Mouse (Mus musculus) left cerebral cortex, postnatal 25 days (tissue): ENCODE results near the gene Rbbp4. TPM values are rescaled to one million over a fixed set of nuclear protein-coding genes. Genes with fewer than 3 reads are reported as not detected.
A peak's percentile ranks its signal among the peaks of the same experiment; 100 is the strongest.

Source experiments
- DNase-seq, 2 experiments: peaks; one replicate each; pipeline ENCODE4 v3.0.0; 2022; ENCODE audit warnings: low spot score in 2 of 2, mixed read lengths in 1 of 2
- intact Hi-C: fragments of 180-260 bp; cut with DNase I; formaldehyde crosslinking; loops from one replicate; pipeline ENCODE4 v1.15.1; 2025
- total RNA-seq, 2 experiments: library from RNA; stranded (reverse); gene quantifications; 2 replicates each; pipeline ENCODE4 v1.2.3; 2021

Rbbp4 gene
- total RNA-seq, 2 experiments from 2014 or later: 121 to 127 TPM

DNA sequence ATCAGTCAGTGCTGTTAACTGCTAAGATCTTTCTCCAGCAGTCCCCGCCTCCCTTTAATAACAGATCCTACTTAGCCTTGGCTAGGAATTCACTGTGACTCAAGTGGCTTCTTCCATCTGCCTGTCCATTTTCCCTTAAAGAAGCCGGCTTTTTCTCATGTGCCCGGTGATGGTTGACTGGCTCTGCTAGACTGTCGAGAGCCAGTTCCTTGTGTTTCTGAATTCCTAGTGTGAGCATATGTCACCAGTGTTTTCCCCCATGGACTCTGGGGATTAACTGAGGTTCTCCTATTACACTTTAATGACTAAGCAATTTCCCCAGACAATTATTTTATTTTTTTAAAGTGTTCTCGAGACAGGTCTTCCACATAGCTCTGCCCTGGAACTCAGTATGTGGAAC, 31.8 kb downstream of the Rbbp4 start:
- intact Hi-C loops: no loop called here
- DNase-seq: no peak

GRCm38 (mm10) chr4:129299121-129299520, 36.0 kb downstream of the Rbbp4 start:
- intact Hi-C loops: loop anchor here (5.0 kb wide), 1 partner anchor 143 kb away; the partner anchor contains the start of gene Zbtb8b
- DNase-seq: no peak

DNA sequence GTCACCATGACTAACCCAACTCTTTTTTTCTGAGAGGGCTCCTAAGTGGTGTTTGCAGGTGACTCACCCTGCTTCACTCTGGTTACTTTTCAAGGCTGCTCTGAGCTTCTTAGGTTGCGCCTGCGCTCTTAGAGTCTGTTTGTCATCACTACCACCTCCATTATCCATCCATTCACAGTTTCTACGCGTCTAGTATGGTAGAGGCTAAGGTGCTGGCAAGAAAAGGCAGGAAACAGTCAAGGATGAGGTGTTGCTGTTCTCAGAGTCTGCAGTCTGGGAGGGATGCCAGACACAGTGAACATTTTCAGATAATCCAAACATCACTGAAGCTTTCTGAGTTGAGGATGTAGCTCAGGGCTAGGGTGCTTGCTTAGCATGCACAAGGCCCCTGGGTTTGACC, 37.4 kb downstream of the Rbbp4 start:
- intact Hi-C loops: loop anchor here (5.0 kb wide), 1 partner anchor 145 kb away; the partner anchor contains the start of gene Zbtb8b
- DNase-seq: peak; percentile 23 to 85

DNA sequence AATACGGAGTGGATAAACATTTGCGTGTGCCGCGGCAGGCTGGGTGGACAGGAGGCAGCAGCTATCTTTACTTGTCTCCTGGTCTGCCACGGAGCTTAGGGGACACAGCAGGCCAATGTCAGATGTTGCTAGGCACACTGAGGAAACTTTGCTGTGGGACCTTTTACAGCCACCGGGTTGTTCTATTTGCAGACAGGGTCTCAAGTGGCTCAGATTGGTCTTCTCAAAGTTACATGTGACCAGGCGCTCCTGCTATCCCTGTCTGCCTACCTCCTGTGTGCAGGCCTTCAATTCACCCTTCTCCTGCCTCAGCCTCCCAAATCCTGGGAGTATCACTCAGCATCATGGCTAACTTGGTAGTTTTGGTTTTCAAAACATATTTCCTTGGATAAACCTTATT, 39.1 kb downstream of the Rbbp4 start:
- DNase-seq: no peak
- intact Hi-C loops: loop anchor here (5.0 kb wide), 1 partner anchor 146 kb away; the partner anchor contains the start of gene Zbtb8b

- no peak for DNase-seq
- intact Hi-C loops: loop anchor here (5.0 kb wide), 1 partner anchor 147 kb away; the partner anchor contains the start of gene Zbtb8b
Observed at GRCm38 (mm10) chr4:129295188-129295587, 40.0 kb downstream of the Rbbp4 start.

- intact Hi-C loops: no loop called here
- DNase-seq: no peak
Observed at GRCm38 (mm10) chr4:129293702-129294101, 41.5 kb downstream of the Rbbp4 start.

- DNase-seq: no peak
- intact Hi-C loops: no loop called here
Observed at GRCm38 (mm10) chr4:129292831-129293230, 42.3 kb downstream of the Rbbp4 start.

- intact Hi-C loops: no loop called here
- peak in 1 of 2 experiments; percentile 50 for DNase-seq
Observed at GRCm38 (mm10) chr4:129289671-129290070, 45.5 kb downstream of the Rbbp4 start.

- no peak for DNase-seq
- intact Hi-C loops: no loop called here
Observed at GRCm38 (mm10) chr4:129288067-129288466, 47.1 kb downstream of the Rbbp4 start.

GRCm38 (mm10) chr4:129287472-129287981, 47.6 kb downstream of the Rbbp4 start, which contains the start of gene Sync:
Gene Sync, plus strand, starts transcription at chr4:129287617.
- intact Hi-C loops: no loop called here

DNA sequence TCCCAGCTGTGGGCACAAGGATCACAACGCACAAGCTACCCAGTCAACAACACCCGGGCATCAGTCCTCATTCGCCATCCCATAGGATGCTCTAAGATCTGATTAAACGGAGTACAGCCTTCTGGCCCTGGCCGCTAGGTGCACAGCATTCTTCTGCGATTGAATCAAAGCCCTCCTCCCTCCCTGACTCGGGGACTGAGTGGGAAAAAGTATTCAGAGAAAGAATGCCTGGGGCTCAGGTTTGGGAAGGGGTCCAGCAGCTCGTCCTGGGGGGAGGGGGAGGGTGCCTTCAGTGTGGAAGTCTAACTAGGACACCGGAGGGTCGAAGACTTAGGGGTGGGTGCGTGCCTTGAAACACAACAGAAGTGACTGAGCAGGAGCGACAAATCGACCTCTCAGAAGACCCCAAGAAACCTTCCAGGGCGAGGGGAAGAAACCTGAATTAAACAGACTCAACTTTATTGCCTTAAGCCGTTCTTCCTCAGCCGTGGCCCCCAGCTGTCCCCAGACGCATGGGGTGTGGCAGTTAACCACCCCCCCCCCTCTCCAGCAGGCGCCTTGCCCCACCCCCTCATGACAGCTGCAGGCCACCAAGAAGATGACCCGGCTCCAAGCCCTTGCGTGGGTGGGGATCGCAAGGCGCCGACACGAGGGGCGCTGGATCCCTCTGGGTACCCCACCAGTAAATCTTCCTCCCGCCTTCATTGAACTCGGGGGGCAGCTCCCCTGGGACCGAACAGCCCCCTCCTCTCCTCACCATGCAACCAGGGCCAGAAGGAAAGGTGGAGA, 48.3 kb downstream of the Rbbp4 start:
- intact Hi-C loops: no loop called here
- DNase-seq: no peak

More at GRCm38 (mm10) chr4:129287472-129287981, 47.6 kb downstream of the Rbbp4 start, which contains the start of gene Sync:
- DNase-seq: no peak

DNA sequence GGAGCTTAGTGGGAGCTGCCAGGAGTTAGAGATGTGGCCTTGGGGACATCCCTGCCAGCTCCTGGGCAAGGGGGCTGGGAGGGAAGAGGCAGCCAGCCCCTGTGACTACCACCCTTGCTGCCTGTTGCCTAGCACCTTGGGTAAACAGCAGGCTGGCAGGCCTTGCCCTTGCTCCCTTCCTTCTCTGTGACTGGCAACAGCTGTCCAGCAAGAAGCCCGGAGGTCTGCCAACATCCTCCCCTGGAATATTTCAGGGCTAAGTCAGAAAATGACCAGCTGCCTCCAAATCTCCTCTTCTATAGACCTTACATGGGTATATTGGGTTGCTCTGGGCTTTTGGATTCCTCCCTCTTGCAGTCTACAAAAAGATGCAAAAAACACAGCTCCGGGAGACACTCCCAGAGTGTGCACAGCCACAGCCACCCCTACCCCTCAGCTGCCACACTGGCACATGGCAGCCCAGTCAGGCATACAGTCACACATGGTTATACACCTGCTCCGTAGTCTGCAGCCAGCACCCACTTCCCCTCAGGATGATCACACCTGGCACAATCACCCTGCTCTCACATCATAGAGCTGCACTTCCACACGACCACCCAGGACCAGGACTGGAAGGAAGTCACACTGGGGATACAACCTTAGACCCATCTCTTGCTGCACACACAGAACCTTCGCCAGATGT, 49.0 kb downstream of the Rbbp4 start:
- intact Hi-C loops: no loop called here
- DNase-seq: no peak

DNA sequence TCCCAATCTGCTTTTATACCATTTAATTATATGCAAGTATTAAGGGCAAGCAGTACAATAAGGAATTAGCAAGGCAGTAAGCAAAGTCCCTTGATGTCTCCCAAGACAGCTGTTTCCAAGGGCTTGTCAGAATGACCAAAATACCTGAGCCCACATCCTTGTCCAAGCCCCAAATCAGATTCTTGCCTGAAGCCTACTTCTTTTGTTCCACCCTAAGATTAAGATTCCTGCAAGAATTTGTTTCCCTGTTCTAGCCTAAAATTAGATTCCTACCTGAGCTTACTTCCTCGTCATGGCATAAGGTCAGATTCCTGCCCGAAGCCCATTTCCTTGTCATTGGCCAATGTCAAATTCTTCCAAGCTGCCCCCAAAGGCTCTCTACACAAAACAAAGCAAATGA, 50.5 kb downstream of the Rbbp4 start:
- DNase-seq: no peak
- intact Hi-C loops: no loop called here

DNA sequence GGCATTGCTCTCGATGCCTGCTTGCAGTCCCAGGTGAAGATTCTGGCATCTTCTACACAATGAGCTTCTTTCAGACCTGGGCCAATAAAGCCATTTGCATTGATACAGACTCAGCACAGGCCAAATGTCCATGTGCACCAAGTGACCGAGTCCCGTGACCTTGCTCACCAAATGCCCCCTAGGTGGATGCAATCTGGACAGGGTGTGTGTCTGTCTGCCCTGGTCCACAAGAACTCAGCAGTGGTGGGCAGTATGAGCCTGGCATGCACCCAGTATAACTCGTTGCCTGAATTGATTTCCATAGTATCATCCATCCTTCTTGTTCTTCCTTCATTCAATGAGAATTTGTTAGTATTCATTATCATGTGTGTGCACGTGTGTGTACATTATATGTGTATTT, 51.9 kb downstream of the Rbbp4 start:
- intact Hi-C loops: no loop called here
- DNase-seq: no peak

DNA sequence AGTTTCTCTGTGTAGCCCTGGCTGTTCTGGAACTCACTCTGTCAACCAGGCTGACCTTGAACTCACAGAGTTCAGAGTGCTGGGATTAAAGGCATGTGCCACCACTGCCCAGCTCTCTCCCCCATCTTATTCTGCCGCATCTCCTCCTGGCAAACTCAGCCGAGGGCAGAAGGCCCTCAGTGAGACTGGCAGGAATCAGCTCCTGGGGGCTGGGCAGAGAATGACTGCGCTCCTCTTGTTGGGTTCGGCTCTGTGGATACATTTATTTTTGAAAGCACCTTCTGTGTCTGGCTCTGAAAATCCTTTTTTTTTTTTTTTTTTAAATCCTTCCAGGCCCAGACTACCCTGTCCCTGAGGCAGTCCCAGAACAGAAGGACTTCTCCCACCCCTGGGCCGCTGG, 52.4 kb downstream of the Rbbp4 start:
- DNase-seq: no peak
- intact Hi-C loops: no loop called here

- intact Hi-C loops: loop anchor here (1.0 to 10.0 kb wide), 3 partner anchors 67 to 181 kb away; partner anchors contain the start of gene Fndc5
- peak; percentile 92 to 96 for DNase-seq
Observed at GRCm38 (mm10) chr4:129276453-129276865, 58.7 kb downstream of the Rbbp4 start.

GRCm38 (mm10) chr4:129272756-129273046, 62.5 kb downstream of the Rbbp4 start:
- DNase-seq: peak in 1 of 2 experiments; percentile 59
- intact Hi-C loops: loop anchor here (10.0 kb wide), 1 partner anchor 138 kb away; the partner anchor contains the start of gene Fndc5

- DNase-seq: no peak
- intact Hi-C loops: loop anchor here (10.0 kb wide), 1 partner anchor 137 kb away; the partner anchor contains the start of gene Fndc5
Observed at GRCm38 (mm10) chr4:129271991-129272755, 63.0 kb downstream of the Rbbp4 start.

GRCm38 (mm10) chr4:129268698-129269097, 66.5 kb downstream of the Rbbp4 start:
- intact Hi-C loops: no loop called here
- DNase-seq: no peak

DNA sequence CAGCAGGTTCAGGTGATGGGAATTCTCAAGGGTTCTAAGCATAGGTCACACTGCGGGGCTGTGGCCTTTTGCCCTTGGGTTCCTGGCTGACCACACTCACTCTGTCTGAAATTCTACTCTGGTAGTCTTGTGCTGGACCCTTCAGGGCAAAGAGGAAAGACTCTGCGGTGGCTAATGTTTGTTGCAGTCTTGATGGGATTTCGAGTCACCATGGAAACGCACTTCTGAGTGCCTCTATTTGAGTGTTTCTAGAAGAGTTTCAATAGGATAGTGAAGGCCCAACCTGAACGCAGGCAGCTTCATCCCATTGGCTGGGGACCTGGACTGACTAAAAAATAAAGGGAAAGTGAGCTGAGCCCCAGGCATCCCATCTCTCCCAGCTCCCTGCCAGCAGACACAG, 68.3 kb downstream of the Rbbp4 start:
- intact Hi-C loops: no loop called here

More for the DNA sequence above, 68.3 kb downstream of the Rbbp4 start:
- no peak for DNase-seq
